Mouse (Mus musculus): ENCODE data around the gene Aldh16a1. TPM values are rescaled to one million over a fixed set of nuclear protein-coding genes. Genes with fewer than 3 reads are reported as not detected.

Gene Aldh16a1
- polyA plus RNA-seq, 1 experiment = 36.9 TPM

GRCm38 (mm10) chr7:45191161-45191560 lies 36.8 kb upstream of the Aldh16a1 start:
- Histone ChIP-seq H3K27me3 (ENCODE audit: control insufficient read depth, insufficient read depth, low read length, poor library complexity, severe bottlenecking) (no peaks in the 10 kb centered on the region), H3K4me3 (ENCODE audit: low read depth, low read length) (no peak overlapping the region), H3K27ac (ENCODE audit: insufficient read depth, low read length) (no peak overlapping the region), H3K9me3 (replicated peaks; ENCODE audit: control insufficient read depth, insufficient read depth, low read length, poor library complexity, severe bottlenecking) (no peaks in the 10 kb centered on the region), H3K36me3 (ENCODE audit: control insufficient read depth, insufficient read depth, low read length, poor library complexity, severe bottlenecking) (no peaks in the 10 kb centered on the region), H3K4me1 (ENCODE audit: control insufficient read depth, insufficient read depth, low read length) (no peaks in the 10 kb centered on the region), H3K9ac (ENCODE audit: low read depth, poor library complexity, severe bottlenecking) (no peak overlapping the region)
- no peak for TF ChIP-seq EP300 (IDR thresholded peaks at IDR 0.05; ENCODE audit: insufficient read depth, low read depth, low read length)
- no peak for TF ChIP-seq CTCF (IDR thresholded peaks at IDR 0.05; ENCODE audit: low read depth, low read length)
- TF ChIP-seq POLR2A (IDR thresholded peaks at IDR 0.05; ENCODE audit: insufficient read depth, low read length) = no peak

GRCm38 (mm10) chr7:45190186-45190585 lies 35.8 kb upstream of the Aldh16a1 start:
- Histone ChIP-seq H3K9ac (ENCODE audit: low read depth, poor library complexity, severe bottlenecking) (no peak overlapping the region), H3K27me3 (ENCODE audit: control insufficient read depth, insufficient read depth, low read length, poor library complexity, severe bottlenecking) (no peaks in the 10 kb centered on the region), H3K27ac (ENCODE audit: insufficient read depth, low read length) (no peak overlapping the region), H3K4me3 (ENCODE audit: low read depth, low read length) (no peak overlapping the region), H3K36me3 (ENCODE audit: control insufficient read depth, insufficient read depth, low read length, poor library complexity, severe bottlenecking) (no peaks in the 10 kb centered on the region), H3K4me1 (ENCODE audit: control insufficient read depth, insufficient read depth, low read length) (no peaks in the 10 kb centered on the region), H3K9me3 (replicated peaks; ENCODE audit: control insufficient read depth, insufficient read depth, low read length, poor library complexity, severe bottlenecking) (no peaks in the 10 kb centered on the region)
- TF ChIP-seq POLR2A (IDR thresholded peaks at IDR 0.05; ENCODE audit: insufficient read depth, low read length) (no peak), CTCF (IDR thresholded peaks at IDR 0.05; ENCODE audit: low read depth, low read length) (no peak), EP300 (IDR thresholded peaks at IDR 0.05; ENCODE audit: insufficient read depth, low read depth, low read length) (no peak)

- Histone ChIP-seq H3K4me1 (ENCODE audit: control insufficient read depth, insufficient read depth, low read length) (no peaks in the 10 kb centered on the region), H3K27me3 (ENCODE audit: control insufficient read depth, insufficient read depth, low read length, poor library complexity, severe bottlenecking) (no peaks in the 10 kb centered on the region), H3K27ac (ENCODE audit: insufficient read depth, low read length) (no peak overlapping the region), H3K4me3 (ENCODE audit: low read depth, low read length) (peak overlapping the region; percentile 14), H3K9me3 (replicated peaks; ENCODE audit: control insufficient read depth, insufficient read depth, low read length, poor library complexity, severe bottlenecking) (no peaks in the 10 kb centered on the region), H3K9ac (ENCODE audit: low read depth, poor library complexity, severe bottlenecking) (no peak overlapping the region), H3K36me3 (ENCODE audit: control insufficient read depth, insufficient read depth, low read length, poor library complexity, severe bottlenecking) (no peaks in the 10 kb centered on the region)
- no peak for TF ChIP-seq POLR2A (IDR thresholded peaks at IDR 0.05; ENCODE audit: insufficient read depth, low read length)
- no peak for TF ChIP-seq EP300 (IDR thresholded peaks at IDR 0.05; ENCODE audit: insufficient read depth, low read depth, low read length)
- no peak for TF ChIP-seq CTCF (IDR thresholded peaks at IDR 0.05; ENCODE audit: low read depth, low read length)
These were observed 35.2 kb upstream of the Aldh16a1 start for GRCm38 (mm10) chr7:45189600-45189999.

GRCm38 (mm10) chr7:45185921-45186320 lies 31.5 kb upstream of the Aldh16a1 start:
- TF ChIP-seq EP300 (IDR thresholded peaks at IDR 0.05; ENCODE audit: insufficient read depth, low read depth, low read length) = no peak
- TF ChIP-seq POLR2A (IDR thresholded peaks at IDR 0.05; ENCODE audit: insufficient read depth, low read length) = no peak
- no peak for TF ChIP-seq CTCF (IDR thresholded peaks at IDR 0.05; ENCODE audit: low read depth, low read length)
- no peak overlapping the region for H3K27ac ChIP-seq (ENCODE audit: insufficient read depth, low read length)
- H3K36me3 ChIP-seq (ENCODE audit: control insufficient read depth, insufficient read depth, low read length, poor library complexity, severe bottlenecking) = no peaks in the 10 kb centered on the region
- H3K4me3 ChIP-seq (ENCODE audit: low read depth, low read length) = no peak overlapping the region
- H3K27me3 ChIP-seq (ENCODE audit: control insufficient read depth, insufficient read depth, low read length, poor library complexity, severe bottlenecking) = no peaks in the 10 kb centered on the region
- no peaks in the 10 kb centered on the region for H3K4me1 ChIP-seq (ENCODE audit: control insufficient read depth, insufficient read depth, low read length)
- H3K9ac ChIP-seq (ENCODE audit: low read depth, poor library complexity, severe bottlenecking) = no peak overlapping the region
- no peaks in the 10 kb centered on the region for H3K9me3 ChIP-seq (replicated peaks; ENCODE audit: control insufficient read depth, insufficient read depth, low read length, poor library complexity, severe bottlenecking)

GRCm38 (mm10) chr7:45183672-45184071 lies 29.3 kb upstream of the Aldh16a1 start:
- Histone ChIP-seq H3K9me3 (replicated peaks; ENCODE audit: control insufficient read depth, insufficient read depth, low read length, poor library complexity, severe bottlenecking) (no peaks in the 10 kb centered on the region), H3K4me3 (ENCODE audit: low read depth, low read length) (no peak overlapping the region), H3K27me3 (ENCODE audit: control insufficient read depth, insufficient read depth, low read length, poor library complexity, severe bottlenecking) (no peaks in the 10 kb centered on the region), H3K36me3 (ENCODE audit: control insufficient read depth, insufficient read depth, low read length, poor library complexity, severe bottlenecking) (no peaks in the 10 kb centered on the region), H3K4me1 (ENCODE audit: control insufficient read depth, insufficient read depth, low read length) (no peaks in the 10 kb centered on the region), H3K27ac (ENCODE audit: insufficient read depth, low read length) (no peak overlapping the region), H3K9ac (ENCODE audit: low read depth, poor library complexity, severe bottlenecking) (no peak overlapping the region)
- TF ChIP-seq EP300 (IDR thresholded peaks at IDR 0.05; ENCODE audit: insufficient read depth, low read depth, low read length) (no peak), POLR2A (IDR thresholded peaks at IDR 0.05; ENCODE audit: insufficient read depth, low read length) (no peak), CTCF (IDR thresholded peaks at IDR 0.05; ENCODE audit: low read depth, low read length) (no peak)

GRCm38 (mm10) chr7:45182606-45183005 lies 28.2 kb upstream of the Aldh16a1 start:
- H3K9me3 ChIP-seq (replicated peaks; ENCODE audit: control insufficient read depth, insufficient read depth, low read length, poor library complexity, severe bottlenecking) = no peaks in the 10 kb centered on the region
- H3K9ac ChIP-seq (ENCODE audit: low read depth, poor library complexity, severe bottlenecking) = peak overlapping the region; percentile 58
- no peak for TF ChIP-seq EP300 (IDR thresholded peaks at IDR 0.05; ENCODE audit: insufficient read depth, low read depth, low read length)
- TF ChIP-seq POLR2A (IDR thresholded peaks at IDR 0.05; ENCODE audit: insufficient read depth, low read length) = no peak
- no peak for TF ChIP-seq CTCF (IDR thresholded peaks at IDR 0.05; ENCODE audit: low read depth, low read length)
- no peaks in the 10 kb centered on the region; the same call in 1 of the 2 replicates for H3K27me3 ChIP-seq (ENCODE audit: control insufficient read depth, insufficient read depth, low read length, poor library complexity, severe bottlenecking)
- H3K36me3 ChIP-seq (ENCODE audit: control insufficient read depth, insufficient read depth, low read length, poor library complexity, severe bottlenecking) = no peaks in the 10 kb centered on the region
- H3K4me1 ChIP-seq (ENCODE audit: control insufficient read depth, insufficient read depth, low read length) = no peaks in the 10 kb centered on the region
- peak overlapping the region; percentile 57 for H3K4me3 ChIP-seq (ENCODE audit: low read depth, low read length)
- H3K27ac ChIP-seq (ENCODE audit: insufficient read depth, low read length) = no peak overlapping the region
